Mouse (Mus musculus): ENCODE measurements around the gene Olfr434. TPM values are rescaled to one million over a fixed set of nuclear protein-coding genes. Genes with fewer than 3 reads are reported as not detected.

Olfr434 gene
- polyA plus RNA-seq, 1 experiment from 2014 or later = not detected

Other genes with a start within 250 kb of the Olfr434 start
- gene Olfr441, start 106.7 kb upstream of the Olfr434 start, polyA plus RNA-seq (2015; fragmentation: Nextera tagmentation; extraction: Ambion mirVana) = not detected in 2 replicates
- gene Olfr237-ps1, start 66.5 kb upstream of the Olfr434 start, polyA plus RNA-seq (2015; fragmentation: Nextera tagmentation; extraction: Ambion mirVana) = not detected in 2 replicates
- gene Olfr437, start 49.7 kb upstream of the Olfr434 start, polyA plus RNA-seq (2015; fragmentation: Nextera tagmentation; extraction: Ambion mirVana) = not detected in 2 replicates
- gene Olfr13, start 40.9 kb upstream of the Olfr434 start, polyA plus RNA-seq (2015; fragmentation: Nextera tagmentation; extraction: Ambion mirVana) = not detected in 2 replicates
- gene Olfr435, start 15.9 kb upstream of the Olfr434 start, polyA plus RNA-seq (2015; fragmentation: Nextera tagmentation; extraction: Ambion mirVana) = not detected in 2 replicates
- not detected in 2 replicates for gene Olfr47, start 18.5 kb downstream of the Olfr434 start, polyA plus RNA-seq (2015; fragmentation: Nextera tagmentation; extraction: Ambion mirVana)
- gene Arhgef5, start 52.6 kb downstream of the Olfr434 start, polyA plus RNA-seq (2015; fragmentation: Nextera tagmentation; extraction: Ambion mirVana) = 2.0 and 3.2 TPM in 2 replicates
- gene Nobox, start 96.5 kb downstream of the Olfr434 start, polyA plus RNA-seq (2015; fragmentation: Nextera tagmentation; extraction: Ambion mirVana) = not detected in 2 replicates